Mouse (Mus musculus): Measurements from ENCODE around the gene Egfl8.

Gene Egfl8

GRCm38 (mm10) chr17:34649106-34649864 lies 33.5 kb upstream of the Egfl8 start:
- intact Hi-C loops (cut with DNase I) = loop anchor here (1.0 kb wide), 1 partner anchor 29 kb away; no protein-coding TSS in a partner anchor

DNA sequence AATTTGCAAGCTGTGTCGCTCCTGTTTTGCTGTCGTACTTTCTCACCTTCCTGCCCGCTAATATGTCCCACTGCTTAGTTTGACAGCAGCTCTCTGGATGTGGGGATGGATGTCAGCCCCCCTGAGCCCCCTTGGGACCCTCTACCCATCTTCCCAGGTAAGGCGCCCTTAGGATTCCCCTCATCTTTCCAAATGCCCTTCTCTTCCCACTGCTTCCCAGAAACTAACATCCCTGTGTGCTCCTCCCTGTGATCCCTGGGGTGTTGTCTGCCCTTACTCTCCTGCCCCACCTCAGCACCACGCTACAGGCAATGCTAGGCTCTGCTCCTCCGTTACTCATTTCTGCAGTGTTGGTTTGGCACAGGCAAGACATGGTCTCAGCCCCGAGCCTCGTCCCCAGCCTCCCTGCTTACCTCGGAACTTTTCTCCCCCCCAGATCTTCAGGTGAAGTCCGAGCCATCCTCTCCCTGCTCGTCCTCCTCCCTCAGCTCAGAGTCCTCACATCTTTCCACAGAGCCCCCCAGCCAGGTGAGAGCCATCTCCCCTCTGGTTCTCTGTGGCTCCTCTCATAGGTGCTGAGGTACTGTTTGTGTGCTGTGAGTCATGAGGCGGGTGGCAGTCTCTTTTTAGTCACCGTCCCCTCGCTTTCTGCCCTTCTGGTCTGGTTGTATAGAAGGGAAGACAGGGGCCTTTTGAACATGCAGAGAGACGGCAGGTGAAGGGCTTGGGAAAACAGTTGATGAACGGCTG lies 32.5 kb upstream of the Egfl8 start:
- intact Hi-C loops (cut with DNase I) = no loop called here

DNA sequence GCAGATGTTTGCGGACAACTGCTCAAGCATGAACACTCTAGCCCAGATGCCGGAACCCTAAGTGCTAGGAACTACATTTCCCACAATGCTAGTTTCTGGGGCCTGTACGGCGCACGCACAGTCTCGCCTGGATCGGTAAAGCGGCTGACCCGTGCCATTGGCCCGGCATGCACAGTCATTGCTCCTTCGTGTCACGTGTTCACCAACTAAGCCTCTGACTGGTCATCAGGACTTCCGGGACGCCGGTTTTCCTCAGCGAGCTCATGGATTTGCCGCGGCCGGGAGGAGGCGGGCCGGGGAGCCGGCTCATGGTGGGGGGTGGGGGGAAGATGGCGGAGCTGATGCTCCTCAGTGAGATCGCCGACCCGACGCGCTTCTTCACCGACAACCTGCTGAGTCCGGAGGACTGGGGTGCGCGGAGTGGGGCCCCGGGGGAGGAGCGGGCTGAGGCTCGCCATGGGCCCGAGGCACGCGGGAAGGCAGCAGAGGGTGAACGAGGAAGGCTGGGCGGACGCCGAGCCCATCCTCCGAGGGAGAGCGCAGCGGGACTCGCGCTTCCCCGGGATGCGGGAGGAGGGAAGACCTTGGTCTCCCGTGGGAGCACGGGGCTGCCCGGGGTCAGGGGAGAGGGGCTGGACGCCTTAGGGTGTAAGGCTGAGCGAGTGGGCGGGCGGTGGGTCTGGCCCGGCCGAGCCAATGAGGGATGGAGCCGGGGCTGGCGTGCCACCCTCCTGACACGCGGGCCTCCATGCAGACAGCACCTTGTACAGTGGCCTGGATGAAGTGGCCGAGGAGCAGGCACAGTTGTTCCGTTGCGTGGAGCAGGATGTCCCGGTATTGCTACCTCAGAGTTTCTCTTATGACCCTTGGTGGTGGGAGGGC lies 31.4 kb upstream of the Egfl8 start, which contains the start of gene Atf6b:
Gene Atf6b (plus strand): TSS at position 241 of the 882 bp plus-strand sequence.
- intact Hi-C loops (cut with DNase I) = no loop called here

DNA sequence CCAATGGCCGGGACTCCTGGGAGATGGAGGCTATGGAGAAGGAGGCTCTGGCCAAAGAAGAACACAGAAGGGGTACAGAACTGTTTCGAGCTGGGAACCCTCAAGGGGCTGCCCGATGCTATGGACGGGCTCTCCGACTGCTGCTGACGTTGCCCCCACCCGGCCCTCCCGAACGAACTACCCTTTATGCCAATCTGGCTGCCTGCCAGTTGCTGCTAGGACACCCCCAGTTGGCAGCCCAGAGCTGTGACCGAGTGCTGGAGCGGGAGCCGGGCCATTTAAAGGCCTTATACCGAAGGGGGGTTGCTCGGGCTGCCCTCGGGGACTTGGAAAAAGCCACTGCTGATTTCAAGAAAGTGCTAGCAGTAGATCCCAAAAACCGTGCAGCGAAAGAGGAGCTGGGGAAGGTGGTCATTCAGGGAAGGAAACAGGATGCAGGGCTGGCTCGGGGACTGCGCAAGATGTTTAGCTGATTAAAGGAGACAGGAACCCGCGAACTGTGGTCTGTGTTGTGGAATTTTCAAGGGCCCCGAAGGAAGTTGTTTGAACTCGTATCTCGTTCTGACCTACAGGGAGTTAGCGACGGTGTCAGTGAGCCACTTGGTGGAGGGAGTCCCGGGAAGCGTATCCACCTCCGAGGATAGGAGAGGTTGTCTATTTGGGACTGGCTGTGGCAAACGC lies 30.2 kb upstream of the Egfl8 start:
- intact Hi-C loops (cut with DNase I) = no loop called here

- intact Hi-C loops (cut with DNase I) = no loop called here
Measured at GRCm38 (mm10) chr17:34645256-34645829, 29.6 kb upstream of the Egfl8 start.

- intact Hi-C loops (cut with DNase I) = no loop called here
Measured at GRCm38 (mm10) chr17:34644608-34645007, 28.8 kb upstream of the Egfl8 start, which contains the start of gene Fkbpl. Gene Fkbpl (plus strand): TSS chr17:34644764.

DNA sequence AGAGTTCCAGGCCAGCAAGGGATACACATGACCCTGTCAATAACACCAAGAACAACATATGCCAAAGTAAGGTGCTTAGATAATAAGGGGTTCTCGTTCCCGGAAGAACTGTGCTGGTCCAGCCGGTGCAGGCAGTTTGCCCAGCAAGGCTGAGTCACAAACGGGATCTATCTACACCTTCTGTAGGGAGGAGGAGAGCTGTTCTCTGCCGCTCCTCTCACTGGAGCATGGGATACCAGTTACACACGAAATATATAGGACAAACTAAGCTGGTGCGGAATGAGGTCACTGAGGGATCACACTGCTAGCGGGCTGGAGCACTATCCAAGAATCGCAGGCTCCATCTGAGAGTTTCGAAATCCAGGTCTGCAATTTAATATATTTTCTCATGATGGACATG lies 28.2 kb upstream of the Egfl8 start:
- intact Hi-C loops (cut with DNase I) = no loop called here

GRCm38 (mm10) chr17:34643379-34643778 lies 27.6 kb upstream of the Egfl8 start:
- intact Hi-C loops (cut with DNase I) = no loop called here

DNA sequence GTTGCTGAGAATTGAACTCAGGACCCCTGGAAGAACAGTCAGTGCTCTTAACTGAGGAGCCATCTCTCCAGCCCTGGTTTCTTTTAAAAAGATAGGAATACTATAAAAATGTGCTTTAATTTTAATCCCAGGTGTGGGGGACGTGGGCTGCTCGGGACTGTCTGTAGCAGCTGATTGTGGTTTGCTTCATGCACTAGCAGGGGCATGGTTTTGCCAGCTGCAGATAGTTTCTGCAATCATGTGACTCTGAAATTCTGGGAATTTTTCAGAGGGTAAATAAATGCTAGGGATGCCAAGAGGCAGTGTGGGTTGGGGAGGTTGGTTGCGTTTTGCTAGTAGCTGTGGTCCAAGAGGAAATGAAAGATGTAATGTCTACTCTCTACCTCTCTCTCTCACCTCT lies 26.2 kb upstream of the Egfl8 start:
- intact Hi-C loops (cut with DNase I) = no loop called here

- intact Hi-C loops (cut with DNase I) = no loop called here
Measured at GRCm38 (mm10) chr17:34640778-34641601, 25.2 kb upstream of the Egfl8 start.

DNA sequence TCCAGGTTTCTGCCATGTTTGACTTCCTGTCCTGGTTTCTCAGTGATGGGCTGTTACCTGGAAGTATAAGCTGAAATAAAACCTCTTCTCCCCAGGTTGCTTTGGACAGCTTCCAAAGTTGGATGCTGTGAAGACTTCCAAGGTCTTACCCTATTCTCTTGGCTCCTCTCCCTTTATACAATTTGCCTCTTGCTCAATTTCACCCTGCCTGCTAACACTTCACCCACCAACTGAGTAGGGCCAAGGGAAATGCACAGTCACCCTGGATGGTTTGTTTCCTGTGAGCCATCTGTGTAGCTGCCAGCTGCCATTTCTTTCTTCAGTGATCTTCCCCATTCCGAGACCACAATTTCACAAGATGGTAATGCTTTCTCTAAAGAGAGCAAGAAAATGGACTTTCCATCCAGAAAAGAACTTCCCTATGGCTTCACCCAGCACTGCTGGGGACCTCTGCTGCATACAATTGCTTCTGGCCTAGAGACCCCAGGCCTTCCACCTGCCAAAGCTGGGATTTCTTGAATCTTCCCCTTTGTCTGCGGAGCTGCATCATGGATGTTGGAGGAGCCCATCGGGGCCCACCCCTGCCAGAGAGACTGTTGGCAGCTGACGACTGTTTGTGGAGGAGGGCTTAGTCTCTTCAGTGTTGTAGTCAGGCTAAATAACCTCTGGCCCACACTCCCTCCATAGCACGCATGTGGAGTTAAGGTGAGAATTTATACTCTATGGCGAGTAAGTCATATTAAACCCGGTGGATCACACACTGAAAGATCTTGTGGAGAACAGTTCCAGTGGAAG lies 23.9 kb upstream of the Egfl8 start:
- intact Hi-C loops (cut with DNase I) = no loop called here

GRCm38 (mm10) chr17:34637459-34637858 lies 21.7 kb upstream of the Egfl8 start:
- intact Hi-C loops (cut with DNase I) = no loop called here

GRCm38 (mm10) chr17:34635671-34636070 lies 19.9 kb upstream of the Egfl8 start:
- intact Hi-C loops (cut with DNase I) = no loop called here

- intact Hi-C loops (cut with DNase I) = no loop called here
Measured at GRCm38 (mm10) chr17:34632261-34632691, 16.5 kb upstream of the Egfl8 start.

DNA sequence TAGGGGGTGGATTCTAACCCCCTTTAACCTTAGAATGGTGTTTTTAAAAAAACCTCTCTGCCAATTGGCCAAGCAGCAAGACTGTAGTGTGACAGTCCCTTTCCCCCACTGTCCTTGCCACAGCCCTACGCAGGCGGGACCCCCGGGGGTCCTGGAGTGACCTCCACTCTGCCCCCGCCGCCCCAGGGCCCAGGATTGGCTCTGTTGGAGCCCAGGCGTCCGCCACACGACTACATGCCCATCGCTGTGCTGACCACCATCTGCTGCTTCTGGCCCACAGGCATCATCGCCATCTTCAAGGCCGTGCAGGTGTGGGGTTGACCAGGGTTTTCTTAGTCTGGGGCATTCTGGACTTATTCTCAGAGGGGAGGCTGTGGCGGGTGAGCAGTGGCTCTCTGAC lies 15.9 kb upstream of the Egfl8 start:
- intact Hi-C loops (cut with DNase I) = no loop called here

GRCm38 (mm10) chr17:34630761-34631301 lies 15.1 kb upstream of the Egfl8 start:
- intact Hi-C loops (cut with DNase I) = no loop called here

- intact Hi-C loops (cut with DNase I) = no loop called here
Measured at GRCm38 (mm10) chr17:34629796-34630603, 14.2 kb upstream of the Egfl8 start.

All from adrenal gland (tissue).